Mouse (Mus musculus) CD4-positive, CD25-positive, alpha-beta regulatory T cell, adult 2 months (primary cell): ENCODE results near the gene Btg4.

Source experiments
- DNase-seq: peaks from one replicate; pipeline ENCODE4 v3.0.0-alpha.2; 2012; ENCODE audit warnings: low read depth, low spot score

Btg4 gene

DNA sequence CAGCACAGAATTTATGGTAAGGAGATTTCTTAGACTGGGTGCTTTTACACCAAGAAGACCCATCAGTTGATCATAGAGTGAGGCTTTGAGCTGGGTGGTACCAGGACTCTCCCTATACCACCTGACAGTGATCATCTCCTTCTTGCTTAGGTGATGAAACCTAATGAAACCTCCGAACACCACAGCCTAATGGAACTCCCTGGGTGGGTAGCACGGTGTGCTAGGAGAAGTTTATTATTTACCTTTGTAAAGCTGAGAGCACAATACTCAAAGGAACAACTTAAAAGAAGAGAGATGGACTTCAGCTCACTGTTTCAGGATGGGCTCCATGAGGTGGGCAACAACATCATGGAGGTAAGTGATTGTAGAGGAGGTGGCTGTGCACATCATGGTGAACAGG lies at the start of gene Btg4:
Gene Btg4, plus strand, starts transcription at position 301 of the 400 bp plus-strand sequence.
- no peak for DNase-seq

DNA sequence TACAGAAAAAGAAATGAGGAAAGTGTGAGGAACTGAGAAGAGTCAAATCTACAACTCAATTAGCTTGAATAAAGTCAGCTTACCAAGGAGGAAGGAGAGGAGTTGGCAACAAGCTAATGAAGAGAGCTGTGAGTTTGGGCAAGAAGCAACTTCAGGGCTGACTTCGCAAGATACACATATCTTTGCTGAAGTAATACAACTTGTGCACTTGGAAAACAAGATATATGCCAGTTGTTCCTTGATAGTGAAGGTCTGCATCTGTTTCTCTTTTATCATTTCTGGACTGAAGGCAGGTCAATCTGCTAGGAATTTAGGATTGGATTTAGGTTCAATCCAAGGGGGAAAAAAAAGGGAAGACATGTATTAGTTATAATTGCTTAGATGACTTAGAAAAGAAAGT lies 47.1 kb upstream of the Btg4 start:
- DNase-seq = no peak

DNA sequence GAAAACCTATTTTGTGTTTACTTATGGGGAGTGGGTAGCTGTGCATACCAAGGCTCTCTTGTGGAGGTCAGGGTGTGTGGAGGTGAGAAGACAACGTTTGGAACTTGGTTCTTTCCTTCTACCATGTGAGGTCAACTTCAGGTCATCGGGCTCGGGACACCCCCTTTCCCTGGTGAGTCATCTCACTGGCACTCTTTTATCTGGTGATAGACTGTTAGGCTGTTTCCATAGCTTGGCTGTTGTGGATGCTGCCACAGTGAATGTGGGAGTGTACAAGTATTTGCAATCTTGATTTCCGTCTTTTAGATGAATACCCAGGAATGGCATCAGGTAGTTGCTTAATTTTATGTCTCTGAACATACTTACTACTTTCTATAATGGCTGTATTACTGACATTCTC lies 45.0 kb upstream of the Btg4 start:
- peak; percentile 22 for DNase-seq

DNA sequence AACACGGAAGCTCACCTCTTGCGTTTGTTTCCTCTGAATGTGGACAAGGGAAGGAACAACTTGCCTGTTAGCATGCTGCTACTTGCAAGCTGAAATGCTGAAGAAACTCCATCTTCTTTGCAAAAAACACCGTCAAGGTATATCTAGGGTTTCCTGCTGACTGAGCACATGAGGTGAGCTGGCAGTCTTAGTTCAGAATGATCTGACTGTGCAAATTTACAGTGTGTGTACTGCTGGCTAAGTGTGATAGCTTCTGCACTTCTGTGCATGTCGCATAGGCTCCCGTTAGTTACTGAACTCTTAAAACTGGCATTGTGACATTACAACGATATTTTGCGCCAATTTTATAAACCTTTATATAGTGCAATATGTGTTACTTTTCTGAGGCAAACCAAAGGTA lies 41.0 kb upstream of the Btg4 start:
- DNase-seq = peak; percentile 16

DNA sequence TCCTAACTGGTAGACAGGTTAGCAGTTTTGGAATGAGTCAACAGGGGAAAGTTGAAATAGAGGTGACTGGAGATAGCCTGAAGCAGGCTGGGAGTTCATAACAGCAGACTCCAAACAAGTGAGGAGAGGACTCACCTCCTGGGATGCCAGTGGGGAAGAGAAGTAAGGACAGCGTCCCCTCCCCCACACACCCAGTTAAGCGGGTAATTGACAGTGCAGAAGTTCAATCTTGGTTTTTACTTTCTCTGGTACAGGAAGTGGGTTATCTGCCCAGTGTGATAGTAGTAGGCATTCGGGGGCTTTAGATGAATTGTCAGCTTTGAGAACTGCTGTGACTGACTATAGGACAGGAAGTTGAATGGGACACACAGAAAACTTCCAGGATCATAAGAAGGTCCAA lies 40.4 kb upstream of the Btg4 start:
- DNase-seq = peak; percentile 53

DNA sequence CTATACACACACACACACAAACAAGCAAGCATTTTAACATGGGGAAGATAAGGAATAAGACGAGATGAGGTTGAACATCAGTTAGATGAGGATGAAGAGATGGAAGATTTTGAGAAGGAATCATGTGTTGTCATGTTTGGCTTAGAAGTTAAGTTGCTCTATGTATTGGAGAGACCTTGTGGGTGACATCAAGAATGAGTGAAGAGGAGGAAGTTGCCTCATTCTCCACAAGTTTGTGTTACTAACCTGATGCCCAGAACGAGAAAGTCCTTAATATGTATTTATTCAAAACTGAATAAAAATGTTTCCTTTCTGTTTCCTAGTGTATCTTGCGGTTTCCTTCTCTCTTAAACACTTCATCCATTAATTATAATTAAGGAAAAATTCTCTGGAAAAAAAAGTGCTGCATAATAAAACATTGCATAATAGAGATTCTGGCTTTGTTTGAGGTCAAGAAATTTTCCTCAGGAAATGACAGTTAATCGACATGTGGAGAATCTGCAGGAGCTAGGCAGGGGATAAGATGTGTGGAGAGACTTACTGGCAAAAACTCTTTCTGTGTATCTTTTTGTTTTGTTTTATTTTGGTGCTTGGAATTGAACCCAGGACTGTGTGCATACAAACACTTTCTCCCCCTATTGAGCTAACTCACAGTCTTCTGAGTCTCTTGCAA lies 39.4 kb upstream of the Btg4 start:
- DNase-seq = no peak

DNA sequence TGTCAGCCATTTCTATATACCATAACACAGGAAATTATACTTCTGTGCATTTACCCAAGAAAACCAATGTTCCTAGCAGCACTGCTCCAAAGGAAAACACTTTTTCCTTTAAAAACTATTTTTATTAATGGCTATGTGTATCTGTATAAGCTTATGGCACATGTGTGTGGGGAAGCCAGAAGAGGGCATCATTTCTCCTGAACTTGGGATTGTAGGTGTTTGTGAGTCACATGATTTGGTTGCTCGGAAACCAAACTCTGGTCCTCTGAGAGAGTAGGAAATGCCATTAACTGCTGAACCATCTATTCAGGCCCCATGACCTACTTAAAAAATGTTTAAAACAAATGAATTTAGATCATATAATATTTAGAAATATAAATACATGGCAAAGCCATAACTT lies 33.7 kb upstream of the Btg4 start:
- no peak for DNase-seq

DNA sequence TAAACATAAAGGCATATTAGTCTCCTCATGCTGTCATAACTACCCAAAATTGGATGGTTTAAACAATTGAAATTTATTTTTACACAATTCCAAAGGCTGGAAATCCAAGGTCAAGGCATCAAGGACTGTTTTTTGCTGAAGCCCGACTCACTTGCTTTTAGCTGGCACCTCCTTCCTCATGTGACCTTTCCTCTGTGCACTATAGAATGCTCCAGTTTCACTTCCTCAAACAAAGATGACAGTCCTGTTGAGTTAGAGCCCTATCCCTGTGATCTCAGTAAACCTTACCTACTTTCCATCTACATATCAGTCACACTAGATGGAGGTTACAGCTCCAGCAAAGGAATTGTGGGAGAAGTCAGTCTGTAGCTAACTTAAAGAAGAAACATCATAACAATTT lies 30.6 kb upstream of the Btg4 start:
- no peak for DNase-seq

DNA sequence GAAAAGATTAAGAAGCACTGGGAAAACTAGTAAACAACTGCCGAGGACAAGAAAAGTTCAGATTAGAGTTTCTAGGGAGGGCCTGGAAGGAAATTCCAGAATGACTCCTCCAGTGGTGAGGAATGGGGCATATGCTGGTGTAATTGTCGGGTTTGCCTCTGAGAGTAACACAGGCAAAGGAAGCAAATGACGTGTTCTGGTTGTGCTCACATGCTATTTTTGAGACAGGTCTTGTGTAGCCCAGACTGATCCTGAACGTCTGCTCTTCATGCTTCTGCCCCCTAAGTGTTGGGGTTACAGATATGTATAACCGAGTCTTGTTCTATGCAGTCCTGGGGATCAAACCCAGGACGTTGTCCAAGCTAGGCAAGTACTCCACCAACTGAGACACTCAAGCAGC lies 29.1 kb upstream of the Btg4 start:
- no peak for DNase-seq

DNA sequence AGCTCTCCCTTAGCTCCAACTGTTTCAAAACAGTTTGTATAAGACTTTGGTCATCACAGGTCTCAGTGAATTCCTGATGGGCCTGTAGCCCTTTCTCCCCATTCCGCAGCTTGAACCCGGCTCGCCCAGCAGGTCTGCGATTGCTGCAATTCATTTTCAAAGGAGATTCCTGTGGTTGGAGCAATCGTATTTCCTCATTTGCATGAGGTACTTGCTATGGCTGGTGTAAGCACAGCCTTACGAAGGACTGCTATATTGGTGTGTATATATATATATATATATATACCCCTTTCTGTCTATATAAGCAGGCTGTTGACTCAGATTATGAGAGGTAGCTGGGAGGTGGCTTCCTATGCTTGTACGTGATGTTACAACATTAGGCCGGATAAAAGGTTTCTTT lies 28.4 kb upstream of the Btg4 start:
- no peak for DNase-seq

DNA sequence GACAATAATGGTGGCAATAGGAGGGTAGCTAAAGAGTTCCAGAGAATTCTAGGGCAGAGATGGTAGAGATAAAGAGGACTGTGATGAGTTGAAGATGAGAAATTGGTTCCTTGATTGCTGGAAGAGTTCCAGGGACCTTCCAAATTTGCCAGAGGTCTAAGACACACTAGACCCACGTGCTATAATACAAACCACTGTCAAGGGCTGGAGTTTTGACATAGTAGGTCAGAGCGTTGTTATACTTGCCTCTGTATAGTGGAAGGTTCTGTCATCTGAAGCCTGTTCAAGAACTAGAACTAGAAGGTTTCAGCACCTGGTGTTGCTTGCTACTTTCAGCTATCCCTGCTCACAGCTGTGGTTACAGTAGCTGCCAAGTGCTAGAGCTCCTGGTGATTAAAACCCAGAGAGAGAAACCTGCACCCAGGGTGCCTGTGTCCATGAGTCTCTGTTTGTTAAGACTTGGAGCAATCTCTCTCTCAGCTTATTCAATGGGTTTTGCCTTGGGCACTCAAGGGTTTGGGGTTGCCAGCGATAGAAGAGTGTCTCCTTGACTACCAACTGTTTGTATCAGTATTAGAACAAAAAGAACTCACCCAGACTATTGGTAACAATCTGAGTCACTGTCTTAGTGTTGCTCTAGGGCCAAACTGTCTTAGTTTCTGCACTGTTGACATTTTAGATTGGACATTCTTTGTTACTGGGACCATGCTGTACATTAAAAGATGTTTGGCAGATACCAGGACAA lies 27.7 kb upstream of the Btg4 start:
- DNase-seq = peak; percentile 51

DNA sequence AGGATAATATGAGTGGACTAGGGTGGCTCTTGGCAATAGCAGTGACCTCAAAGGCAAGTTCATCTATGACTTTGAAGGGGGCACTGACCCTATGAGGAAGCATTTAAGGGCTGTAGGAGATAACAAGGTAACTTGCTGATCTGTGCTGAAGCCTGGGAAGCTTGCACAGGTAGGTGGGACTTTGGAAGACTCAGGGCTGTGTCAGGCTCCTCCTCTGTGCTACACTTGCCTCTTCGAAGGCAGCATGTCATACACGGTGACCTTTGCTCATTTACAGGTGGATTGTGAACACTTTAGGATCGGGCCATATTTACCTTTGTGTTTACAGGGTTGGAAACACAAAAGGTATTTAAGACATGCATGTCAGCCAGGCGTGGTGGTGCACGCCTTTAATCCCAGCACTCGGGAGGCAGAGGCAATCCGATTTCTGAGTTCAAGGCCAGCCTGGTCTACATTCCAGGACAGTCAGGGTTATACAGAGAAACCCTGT lies 19.2 kb upstream of the Btg4 start:
- no peak for DNase-seq

DNA sequence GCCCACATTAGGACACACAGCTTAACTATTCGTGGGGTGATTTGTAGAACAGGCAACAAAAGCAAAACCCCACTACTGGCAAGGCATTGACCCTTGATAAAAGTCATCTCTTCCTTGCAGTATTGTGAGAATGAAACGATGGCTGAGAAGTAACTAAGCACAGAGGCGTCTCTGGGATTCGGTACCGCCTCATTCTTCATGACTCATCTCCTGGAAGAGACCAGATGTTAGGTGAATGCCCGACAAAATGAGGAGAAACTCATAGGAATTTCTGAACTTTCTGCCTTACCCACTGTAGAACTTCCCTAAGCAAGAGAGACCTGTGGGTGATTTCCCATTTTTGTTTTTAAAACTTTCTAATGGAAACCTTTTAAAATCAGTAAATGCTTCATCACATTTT lies 18.6 kb upstream of the Btg4 start:
- no peak for DNase-seq

DNA sequence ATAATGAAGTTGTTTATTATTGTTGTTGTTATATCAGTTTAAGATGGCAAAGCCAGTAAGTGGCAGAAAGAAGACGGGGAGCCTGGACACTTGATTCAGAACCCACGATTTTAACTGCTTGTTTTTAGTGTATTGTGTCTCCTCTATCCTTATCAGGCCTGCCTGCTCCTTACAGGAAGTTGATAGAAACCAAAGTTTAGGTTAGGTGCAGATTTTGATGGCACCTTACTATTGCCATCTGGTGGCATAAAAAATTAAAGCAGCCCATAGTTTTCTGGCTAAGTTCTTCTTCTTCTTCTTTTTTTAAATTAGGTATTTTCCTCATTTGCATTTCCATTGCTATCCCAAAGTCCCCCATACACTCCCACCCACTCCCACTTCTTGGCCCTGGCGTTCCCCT lies 8.5 kb upstream of the Btg4 start:
- peak; percentile 69 for DNase-seq

DNA sequence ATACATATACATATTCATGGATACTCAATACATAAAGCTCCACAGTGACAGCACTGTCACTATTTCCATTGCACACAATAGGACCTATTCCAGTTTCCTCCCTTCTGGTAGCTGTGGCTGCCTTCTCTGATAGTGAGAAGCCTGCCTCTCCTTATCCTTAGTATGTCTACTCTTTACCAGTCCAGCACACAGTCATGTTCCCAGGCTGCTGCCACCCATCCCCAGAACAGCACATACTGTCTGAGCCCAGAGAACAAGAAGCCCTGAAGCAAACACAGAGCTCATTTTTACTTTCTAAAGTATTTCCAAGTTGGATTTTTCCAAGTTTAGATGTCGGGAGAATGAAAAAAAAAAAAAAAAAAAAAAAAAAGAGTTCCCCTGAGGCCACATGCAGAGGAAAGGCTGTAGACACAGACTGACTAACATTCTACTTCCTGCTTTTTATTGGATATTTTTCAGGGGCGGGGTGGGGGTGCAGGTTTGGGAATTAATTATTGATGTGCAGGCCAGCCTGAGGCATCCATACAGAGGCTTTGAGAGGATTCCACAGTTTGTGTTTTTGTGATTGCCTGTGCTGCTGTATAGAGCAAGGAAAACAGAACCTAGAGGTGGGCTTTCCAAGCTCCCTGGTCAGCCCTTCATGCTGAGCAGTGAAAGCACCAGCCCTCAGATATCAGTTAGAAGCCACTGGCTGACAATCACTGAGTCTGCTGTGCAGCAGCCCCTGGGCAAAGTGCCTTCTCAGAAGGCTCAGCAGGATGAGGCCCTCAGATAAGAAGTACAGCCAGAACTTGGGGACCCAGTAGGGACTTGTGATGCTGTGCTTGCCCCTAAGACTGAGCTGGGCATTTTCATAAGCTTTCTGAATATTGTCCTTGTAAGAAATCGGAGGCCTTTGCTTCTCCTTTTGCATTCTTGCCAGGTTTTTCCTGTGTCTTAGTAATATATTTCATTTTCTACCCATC lies 4.1 kb upstream of the Btg4 start:
- no peak for DNase-seq

DNA sequence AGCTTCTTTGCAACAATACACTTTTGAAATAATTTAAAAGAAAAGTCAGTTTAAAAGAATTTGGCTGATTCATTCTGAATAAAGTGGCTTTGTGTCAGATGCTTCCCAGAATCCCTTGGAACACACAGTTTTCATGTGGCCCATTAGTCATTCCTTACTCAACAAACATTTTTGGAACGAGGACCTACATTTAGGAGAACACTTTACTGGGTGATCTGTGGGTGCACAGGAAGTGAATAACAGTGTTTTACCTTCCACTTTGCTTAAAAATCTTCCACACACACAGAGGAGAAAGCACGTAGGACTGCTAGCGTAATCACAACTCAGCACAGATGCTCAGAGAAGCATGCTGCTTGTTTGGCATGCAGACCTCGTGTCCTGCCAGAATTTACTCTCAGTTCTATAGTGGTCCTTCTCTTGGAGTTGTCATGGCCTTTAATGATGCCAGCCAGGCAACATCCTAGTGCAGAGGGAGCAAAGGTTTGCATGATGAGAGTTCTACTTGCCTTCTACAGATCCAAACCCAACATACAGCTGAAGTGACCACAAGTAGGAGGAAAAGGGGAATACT lies 1.7 kb upstream of the Btg4 start:
- DNase-seq = no peak

DNA sequence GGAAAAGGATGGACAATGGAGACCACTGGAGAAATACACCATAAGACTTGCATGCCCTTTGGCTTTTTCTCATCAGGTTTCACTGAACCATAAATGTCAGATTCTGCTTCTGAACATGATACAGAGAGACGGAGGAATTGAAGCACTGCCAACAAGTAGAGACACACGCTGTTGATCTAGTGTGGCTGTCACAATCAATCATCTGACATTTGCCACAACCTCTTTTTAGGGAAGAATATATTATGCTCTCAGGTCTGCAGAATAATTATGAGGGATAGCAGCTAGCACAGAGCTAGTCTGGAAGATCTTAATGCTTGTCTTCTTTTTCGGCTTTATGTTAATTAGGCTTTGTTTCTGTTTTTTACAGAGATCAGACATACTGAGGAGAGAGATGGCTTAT lies 7.5 kb downstream of the Btg4 start:
- no peak for DNase-seq

DNA sequence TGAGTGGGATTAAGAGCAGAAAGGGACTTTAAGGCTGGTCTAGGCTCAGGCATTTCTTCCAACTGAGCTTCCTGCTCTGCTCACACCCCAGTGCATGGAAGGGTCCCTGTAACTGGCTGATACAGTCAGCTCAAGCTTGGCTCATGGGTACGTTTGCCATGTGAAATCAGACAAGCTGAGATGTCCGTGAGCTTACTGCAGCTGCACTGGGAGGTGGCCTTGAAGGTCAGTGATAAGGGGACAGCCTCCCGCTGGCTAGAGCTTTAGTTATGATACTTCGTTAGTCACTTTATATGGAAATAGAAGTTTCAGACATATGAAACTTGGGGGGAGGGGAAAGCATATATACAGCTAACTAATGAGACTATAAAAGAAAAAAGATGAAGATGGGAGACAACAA lies 10.1 kb downstream of the Btg4 start:
- no peak for DNase-seq

DNA sequence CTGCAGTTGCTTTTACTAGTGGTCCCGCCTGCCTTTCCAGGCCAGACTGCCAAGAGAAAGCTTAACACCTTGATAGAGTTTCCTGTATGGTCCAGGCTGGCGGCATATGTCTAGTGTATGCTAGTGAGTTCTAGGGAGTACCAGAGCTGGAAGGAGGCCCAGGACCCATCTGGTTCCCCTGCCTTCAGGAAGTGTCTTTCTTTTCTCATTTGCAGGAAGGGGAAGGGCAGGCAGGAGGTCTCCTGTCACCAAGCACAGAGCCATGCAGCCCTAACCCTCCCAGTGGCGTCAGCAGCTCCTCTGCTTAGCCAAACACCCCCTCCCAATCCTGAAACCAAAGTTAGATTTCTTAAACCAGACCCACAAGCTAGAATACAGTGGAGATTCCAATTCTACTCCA lies 15.1 kb downstream of the Btg4 start:
- no peak for DNase-seq

DNA sequence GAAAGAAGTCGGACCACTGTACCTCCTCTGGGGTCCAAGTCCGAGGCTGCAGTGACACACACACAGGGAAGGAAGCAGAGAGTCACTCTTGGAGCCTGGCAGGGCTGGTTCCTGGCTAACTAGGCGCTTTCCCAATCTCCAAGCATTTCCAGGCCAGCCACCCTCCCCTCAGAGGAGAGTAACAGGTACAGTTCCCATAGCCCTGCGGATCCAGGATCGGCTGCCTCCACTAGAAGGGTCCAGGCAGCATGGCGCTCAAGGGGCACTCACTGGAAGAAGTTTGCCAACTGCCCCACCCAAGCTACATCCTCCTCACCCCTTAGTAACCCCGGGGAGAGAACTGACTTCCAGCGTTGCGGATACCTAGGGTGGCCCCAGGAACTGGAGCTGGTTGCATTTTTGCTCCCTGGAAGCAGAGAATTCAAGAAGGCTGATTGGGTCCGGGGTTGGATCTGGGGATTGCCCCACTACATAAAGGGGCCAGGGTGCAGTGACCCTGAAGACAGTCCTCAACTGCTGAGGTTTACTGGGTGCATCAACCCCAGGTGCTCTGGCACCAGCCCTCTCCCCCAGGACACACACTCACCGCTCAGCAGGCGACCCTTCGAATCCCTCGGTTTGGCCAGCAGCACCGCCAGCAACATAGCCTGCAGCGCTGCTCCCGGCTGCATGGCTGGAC lies 15.7 kb downstream of the Btg4 start:
- DNase-seq = peak; percentile 6

DNA sequence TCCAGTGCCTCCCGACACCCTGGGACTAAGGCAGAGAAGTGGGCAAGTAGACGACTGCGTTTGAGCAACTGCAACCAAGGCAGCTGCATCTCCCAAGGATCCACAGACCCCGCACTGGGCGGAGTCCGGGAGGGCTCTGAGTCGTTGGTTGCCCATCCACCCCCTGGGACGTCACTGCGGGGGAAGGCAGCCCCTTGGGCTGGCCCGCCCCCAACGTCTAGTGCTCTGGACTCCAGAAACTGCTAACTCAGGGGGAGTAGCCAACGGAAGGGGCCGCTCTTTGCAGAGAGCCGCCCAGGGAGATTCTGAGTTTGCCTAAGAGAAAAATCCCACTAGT lies 16.2 kb downstream of the Btg4 start, which contains the start of gene Layn:
Gene Layn, minus strand, starts transcription at position 116 of the 337 bp plus-strand sequence.
- peak; percentile 16 for DNase-seq
